Mouse (Mus musculus) liver, adult 2 months (tissue): ENCODE results near the gene Mef2c.

Experiments used
- CTCF ChIP-seq: fragments of 200-500 bp; IDR thresholded peaks from 2 replicates; pipeline ENCODE4 v1.5.1; 2011; ENCODE audit warnings: low read depth, low read length, control low read depth
- POLR2A ChIP-seq: fragments of 200-500 bp; IDR thresholded peaks from 2 replicates; pipeline ENCODE4 v1.6.1; 2011; ENCODE audit warnings: low read length, control low read depth; ENCODE audit not compliant: insufficient read depth; ENCODE audit errors: extremely low read depth

DNA sequence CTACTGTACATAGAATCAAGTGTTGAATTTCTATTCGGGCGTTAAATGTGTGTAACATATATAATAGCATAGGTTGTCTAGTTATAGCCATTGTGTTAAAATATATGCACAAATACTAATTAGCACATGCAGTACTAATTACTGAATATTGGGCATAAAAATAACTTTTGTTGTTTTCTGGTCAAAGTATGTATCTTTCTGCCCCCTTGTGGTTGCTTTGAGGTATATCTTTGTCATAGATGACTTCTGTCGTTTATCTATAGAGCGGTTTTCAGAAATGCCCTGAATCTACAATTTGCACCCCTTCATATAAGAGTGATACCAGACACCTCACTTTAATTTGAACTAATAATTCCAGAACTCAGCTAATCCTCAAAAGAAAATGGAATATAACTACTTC, 152.9 kb downstream of the Mef2c start:
- TF ChIP-seq POLR2A, result no peak
- no peak for TF ChIP-seq CTCF
